Mouse (Mus musculus) CH12.LX (cell line): Measurements from ENCODE around the gene Mb. TPM values are rescaled to one million over a fixed set of nuclear protein-coding genes. Genes with fewer than 3 reads are reported as not detected.

Experiments used
- DNase-seq: peaks from one replicate; pipeline ENCODE4 v3.0.0-alpha.2; 2013; ENCODE audit errors: extremely low read depth
- H3K27ac ChIP-seq: 2 replicates; pipeline ENCODE4 v1.5.1; 2012; ENCODE audit warnings: low read depth, mild to moderate bottlenecking, control low read depth, moderate library complexity; ENCODE audit not compliant: insufficient read depth
- H3K27me3 ChIP-seq: replicated peaks from 2 replicates; pipeline ENCODE3; 2012; ENCODE audit warnings: inconsistent platforms
- H3K36me3 ChIP-seq, 2 experiments: replicated peaks in 1 of 2; 2 replicates each; pipeline versions ENCODE3 to v1.6.1; 2012; ENCODE audit warnings: inconsistent platforms in 1 of 2, low read length in 1 of 2, mild to moderate bottlenecking in 1 of 2, mixed read lengths in 1 of 2, moderate library complexity in 1 of 2; ENCODE audit not compliant: control insufficient read depth in 1 of 2, insufficient read depth in 1 of 2
- H3K4me1 ChIP-seq, 2 experiments: 2 replicates each; pipeline ENCODE4 v1.6.1; 2012; ENCODE audit warnings: inconsistent platforms in 1 of 2, moderate library complexity in 1 of 2; ENCODE audit not compliant: insufficient read depth in 2 of 2, control insufficient read depth in 1 of 2
- H3K4me2 ChIP-seq: 2 replicates; pipeline ENCODE4 v1.6.1; 2012; ENCODE audit warnings: low read depth, mild to moderate bottlenecking, control low read depth; ENCODE audit not compliant: poor library complexity, insufficient read depth, severe bottlenecking
- H3K4me3 ChIP-seq, 3 experiments: fragments of 150-350 bp in 1 of 3; sonication (generic) in 1 of 3; replicated peaks in 1 of 3; 2 replicates each; pipeline versions ENCODE3 to v1.5.1; 2011 to 2012; ENCODE audit warnings: low read depth in 2 of 3, low read length in 2 of 3, mild to moderate bottlenecking in 2 of 3, moderate library complexity in 2 of 3, control low read depth in 1 of 3, improper control_type of control experiment in 1 of 3, inconsistent platforms in 1 of 3, mixed read lengths in 1 of 3; ENCODE audit not compliant: poor library complexity in 1 of 3
- H3K79me2 ChIP-seq: replicated peaks from 2 replicates; pipeline ENCODE4 v1.6.1; 2012; ENCODE audit warnings: mild to moderate bottlenecking, moderate library complexity; ENCODE audit not compliant: control insufficient read depth, poor library complexity, insufficient read depth, severe bottlenecking; ENCODE audit errors: extremely low read depth
- H3K9ac ChIP-seq: 2 replicates; pipeline ENCODE4 v1.6.1; 2012; ENCODE audit warnings: low read depth, mild to moderate bottlenecking, control low read depth, moderate library complexity; ENCODE audit not compliant: insufficient read depth
- H3K9me3 ChIP-seq: replicated peaks from 2 replicates; pipeline ENCODE3; 2012; ENCODE audit warnings: low read length, inconsistent platforms, mixed read lengths
- BHLHE40 ChIP-seq: IDR thresholded peaks from 2 replicates; pipeline ENCODE4 v1.6.1; 2011; ENCODE audit warnings: mild to moderate bottlenecking, low read depth, low read length, improper control_type of control experiment
- CHD1 ChIP-seq: IDR thresholded peaks from 2 replicates; pipeline ENCODE4 v1.6.1; 2012; ENCODE audit warnings: low read depth, low read length, improper control_type of control experiment, inconsistent platforms
- CHD2 ChIP-seq: IDR thresholded peaks from 2 replicates; pipeline ENCODE4 v1.6.1; 2011; ENCODE audit warnings: low read length, improper control_type of control experiment
- EP300 ChIP-seq: IDR thresholded peaks from 2 replicates; pipeline ENCODE4 v1.6.1; 2011; ENCODE audit warnings: low read length, improper control_type of control experiment
- ETS1 ChIP-seq: conservative IDR thresholded peaks from 2 replicates; pipeline ENCODE4 v1.6.1; 2012; ENCODE audit warnings: low read depth, mild to moderate bottlenecking, inconsistent platforms, low read length, improper control_type of control experiment, moderate library complexity
- GABPA ChIP-seq: IDR thresholded peaks from 2 replicates; pipeline ENCODE4 v1.6.1; 2012; ENCODE audit warnings: low read depth, low read length, improper control_type of control experiment, inconsistent platforms; ENCODE audit not compliant: insufficient replicate concordance
- HCFC1 ChIP-seq: IDR thresholded peaks from 2 replicates; pipeline ENCODE4 v1.6.1; 2012; ENCODE audit warnings: low read depth, mild to moderate bottlenecking, inconsistent platforms, low read length, improper control_type of control experiment
- IRF4 ChIP-seq: IDR thresholded peaks from 2 replicates; pipeline ENCODE4 v1.6.1; 2014; ENCODE audit warnings: low read depth, mild to moderate bottlenecking, inconsistent platforms, low read length, improper control_type of control experiment
- JUN ChIP-seq: IDR thresholded peaks from 2 replicates; pipeline ENCODE4 v1.6.1; 2011; ENCODE audit warnings: low read depth, mild to moderate bottlenecking, low read length, improper control_type of control experiment, moderate library complexity; ENCODE audit not compliant: insufficient read depth
- JUND ChIP-seq: conservative IDR thresholded peaks from 2 replicates; pipeline ENCODE4 v1.6.1; 2011; ENCODE audit warnings: low read depth, low read length, improper control_type of control experiment
- KAT2A ChIP-seq: IDR thresholded peaks from 2 replicates; pipeline ENCODE4 v1.6.1; 2012; ENCODE audit warnings: low read length, improper control_type of control experiment, inconsistent platforms; ENCODE audit not compliant: insufficient replicate concordance
- MAFK ChIP-seq: IDR thresholded peaks from 2 replicates; pipeline ENCODE4 v1.6.1; 2011; ENCODE audit warnings: low read length, improper control_type of control experiment; ENCODE audit not compliant: insufficient replicate concordance
- MAX ChIP-seq: IDR thresholded peaks from 2 replicates; pipeline ENCODE4 v1.6.1; 2011; ENCODE audit warnings: low read length, improper control_type of control experiment
- MAZ ChIP-seq: IDR thresholded peaks from 2 replicates; pipeline ENCODE4 v1.6.1; 2012; ENCODE audit warnings: low read depth, mild to moderate bottlenecking, inconsistent platforms, low read length, improper control_type of control experiment, moderate library complexity
- MEF2A ChIP-seq: IDR thresholded peaks from 2 replicates; pipeline ENCODE4 v1.6.1; 2014; ENCODE audit warnings: low read depth, mild to moderate bottlenecking, inconsistent platforms, low read length, improper control_type of control experiment, borderline replicate concordance
- MXI1 ChIP-seq: IDR thresholded peaks from 2 replicates; pipeline ENCODE4 v1.6.1; 2011; ENCODE audit warnings: mild to moderate bottlenecking, low read depth, low read length, improper control_type of control experiment
- MYC ChIP-seq: IDR thresholded peaks from 2 replicates; pipeline ENCODE4 v1.6.1; 2011; ENCODE audit warnings: low read depth, mild to moderate bottlenecking, improper control_type of control experiment, low read length
- NELFE ChIP-seq: IDR thresholded peaks from 2 replicates; pipeline ENCODE4 v1.6.1; 2011; ENCODE audit warnings: low read depth, low read length, improper control_type of control experiment
- PAX5 ChIP-seq: IDR thresholded peaks from 2 replicates; pipeline ENCODE4 v1.6.1; 2012; ENCODE audit warnings: low read length, inconsistent platforms, mixed read lengths
- POLR2A ChIP-seq: IDR thresholded peaks from 2 replicates; pipeline ENCODE4 v1.6.1; 2011; ENCODE audit warnings: low read depth, mild to moderate bottlenecking, improper control_type of control experiment, low read length
- RAD21 ChIP-seq: IDR thresholded peaks from 2 replicates; pipeline ENCODE4 v1.6.1; 2011; ENCODE audit warnings: low read depth, mild to moderate bottlenecking, low read length, improper control_type of control experiment, moderate library complexity
- RCOR1 ChIP-seq: conservative IDR thresholded peaks from 2 replicates; pipeline ENCODE4 v1.6.1; 2012; ENCODE audit warnings: low read depth, mild to moderate bottlenecking, inconsistent platforms, low read length, improper control_type of control experiment
- SIN3A ChIP-seq: IDR thresholded peaks from 2 replicates; pipeline ENCODE4 v1.6.1; 2012; ENCODE audit warnings: low read length, improper control_type of control experiment, inconsistent platforms
- SMC3 ChIP-seq: IDR thresholded peaks from 2 replicates; pipeline ENCODE4 v1.6.1; 2011; ENCODE audit warnings: low read depth, low read length, improper control_type of control experiment
- TBP ChIP-seq: conservative IDR thresholded peaks from 2 replicates; pipeline ENCODE4 v1.6.1; 2011; ENCODE audit warnings: low read depth, low read length, improper control_type of control experiment
- ZKSCAN1 ChIP-seq: IDR thresholded peaks from 2 replicates; pipeline ENCODE4 v1.6.1; 2012; ENCODE audit warnings: low read depth, inconsistent platforms, low read length, improper control_type of control experiment, borderline replicate concordance
- ZMIZ1 ChIP-seq: IDR thresholded peaks from 2 replicates; pipeline ENCODE4 v1.6.1; 2012; ENCODE audit warnings: low read depth, mild to moderate bottlenecking, inconsistent platforms, low read length, improper control_type of control experiment
- ZNF384 ChIP-seq: IDR thresholded peaks from 2 replicates; pipeline ENCODE4 v1.6.1; 2012; ENCODE audit warnings: low read depth, low read length, improper control_type of control experiment, inconsistent platforms
- dilution Hi-C: fragments of 300-500 bp; cut with MboI; formaldehyde crosslinking; loops from 2 replicates; pipeline ENCODE4 v1.14.3; 2020; ENCODE audit warnings: low sequenced_read_pairs; ENCODE audit not compliant: extremely low pct_unique_long_range_greater_than_20kb, extremely low pct_ligation_motif_present
- in situ Hi-C: fragments of 300-500 bp; cut with MboI; formaldehyde crosslinking; loops from 3 replicates; pipeline ENCODE4 v1.14.3; 2019; ENCODE audit warnings: low sequenced_read_pairs, low pct_ligation_motif_present, low pct_unique_long_range_greater_than_20kb, mixed read lengths
- polyA plus RNA-seq: library from polyadenylated mRNA; unstranded; fragments of >175 nt; gene quantifications from 2 replicates; pipeline ENCODE4 v1.2.1, GENCODE M21; 2012; ENCODE audit warnings: low read depth; ENCODE audit not compliant: insufficient read length
- total RNA-seq, 2 experiments: library from RNA; depleted of rRNA; stranded (reverse); fragments of 300-350 nt in 1 of 2; fragments of >200 nt in 1 of 2; gene quantifications; 2 replicates each; pipeline ENCODE4 v1.2.3; 2012 to 2014

Mb gene
- total and polyA plus RNA-seq, 3 experiments = not detected

GRCm38 (mm10) chr15:77079256-77079822 lies 28.9 kb upstream of the Mb start:
- Histone ChIP-seq H3K79me2 (no peaks in the 10 kb centered on the region), H3K27me3 (peaks cover 92% of the 10 kb centered on the region), H3K9ac (no peak overlapping the region), H3K27ac (no peak overlapping the region), H3K4me2 (no peak overlapping the region), H3K4me3 (no peak overlapping the region), H3K9me3 (no peaks in the 10 kb centered on the region), H3K36me3 (no peaks in the 10 kb centered on the region), H3K4me1 (no peaks in the 10 kb centered on the region)
- in situ Hi-C loops = no loop called here
- dilution Hi-C loops = no loop called here
- DNase-seq = no peak
- no peak for TF ChIP-seq MXI1
- no peak for TF ChIP-seq HCFC1
- TF ChIP-seq JUN = no peak
- no peak for TF ChIP-seq IRF4
- TF ChIP-seq RAD21 = no peak
- TF ChIP-seq MYC = no peak
- TF ChIP-seq SMC3 = no peak
- TF ChIP-seq ZMIZ1 = no peak
- TF ChIP-seq MAFK = no peak
- no peak for TF ChIP-seq PAX5
- TF ChIP-seq MEF2A = no peak
- no peak for TF ChIP-seq GABPA
- no peak for TF ChIP-seq CHD2
- no peak for TF ChIP-seq BHLHE40
- TF ChIP-seq ZKSCAN1 = no peak

DNA sequence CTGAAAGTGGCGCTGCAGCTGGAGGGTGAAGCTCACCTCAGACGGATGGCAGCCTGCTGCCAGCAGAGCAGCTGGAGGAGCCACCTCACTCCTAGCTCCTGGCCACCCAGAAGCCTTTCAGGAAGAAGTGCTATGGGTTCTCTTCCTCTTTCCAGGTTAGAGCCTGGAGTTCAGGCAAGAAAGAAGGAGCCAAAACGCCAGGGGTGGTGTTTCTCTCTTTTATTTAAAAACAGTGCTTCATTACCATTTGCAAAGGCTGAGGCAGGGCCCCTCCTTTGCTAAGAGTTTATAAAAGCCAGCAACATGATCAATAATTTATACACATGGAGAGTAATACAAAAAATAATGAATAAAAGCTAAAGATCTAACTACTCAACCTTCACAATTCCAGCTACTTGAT lies 28.3 kb upstream of the Mb start:
- no peak for DNase-seq
- Histone ChIP-seq H3K27me3 (peaks cover 93% of the 10 kb centered on the region), H3K27ac (no peak overlapping the region), H3K9me3 (no peaks in the 10 kb centered on the region), H3K4me3 (no peak overlapping the region), H3K79me2 (no peaks in the 10 kb centered on the region), H3K4me1 (no peaks in the 10 kb centered on the region), H3K9ac (no peak overlapping the region), H3K4me2 (no peak overlapping the region), H3K36me3 (no peaks in the 10 kb centered on the region)
- in situ Hi-C loops (no loop called here), dilution Hi-C loops (no loop called here)
- TF ChIP-seq MAFK (no peak), MAX (no peak), ZMIZ1 (no peak), POLR2A (no peak), RCOR1 (no peak), CHD1 (no peak), JUND (no peak), TBP (no peak), KAT2A (no peak), ETS1 (no peak), NELFE (no peak), MAZ (no peak), MEF2A (no peak), SIN3A (no peak), EP300 (no peak), PAX5 (no peak), JUN (no peak), ZNF384 (no peak)
